ENCODE assay signal across 8 mouse cellular contexts in the genomic region with DNA sequence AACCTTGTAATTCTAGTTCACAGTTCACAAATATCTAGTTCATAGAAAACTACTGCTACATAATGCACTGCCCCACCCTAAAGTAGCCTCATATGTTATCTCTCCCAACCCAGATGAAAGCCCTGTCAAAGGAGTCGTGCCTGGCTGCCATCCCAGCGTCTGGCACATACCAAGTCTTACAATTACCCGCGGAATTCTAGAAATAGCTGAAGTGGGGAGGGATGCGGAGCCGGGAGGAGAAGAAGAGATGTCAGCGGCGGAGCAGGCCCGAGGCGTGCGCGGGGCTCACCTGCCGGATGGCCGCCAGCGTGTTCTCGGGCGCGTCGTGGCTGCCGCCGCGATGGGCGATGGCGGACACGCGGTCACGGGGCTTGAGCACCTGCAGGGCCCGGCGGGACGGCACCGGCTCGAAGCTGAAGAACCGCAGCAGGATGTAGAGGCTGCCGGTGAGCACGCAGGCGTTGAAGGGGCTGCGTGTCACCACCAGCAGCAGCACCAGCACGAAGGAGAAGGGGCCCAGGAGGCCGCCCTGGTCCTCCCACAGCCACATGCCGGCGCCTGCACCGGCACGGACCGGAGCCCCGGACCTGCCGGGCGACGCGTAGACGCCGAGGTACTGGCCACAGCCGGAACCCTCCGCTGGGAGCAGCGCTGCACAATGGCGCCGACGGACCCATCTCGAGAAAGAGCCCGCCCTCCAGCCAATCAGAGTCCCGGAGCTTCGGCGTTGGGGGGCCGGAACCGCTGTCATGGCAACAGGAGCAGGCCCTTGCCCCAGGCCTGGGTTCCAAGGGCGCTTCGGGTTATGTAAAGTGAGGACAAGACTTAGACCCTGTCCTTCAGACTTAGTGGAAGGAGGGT. TPM values are rescaled to one million over a fixed set of nuclear protein-coding genes. Genes with fewer than 3 reads are reported as not detected.
DNase-seq lines count a peak whose midpoint lies in the region; ATAC-seq and TF ChIP-seq lines count a peak whose summit lies in the region.

Gene Gde1, minus strand, starts transcription at position 678 of the 861 bp plus-strand sequence.

- H3K36me3 ChIP-seq in MEL (ENCODE audit: control insufficient read depth in 1 of 2, insufficient read depth in 2 of 2, low read length in 2 of 2), result peaks cover 0 to 25% of the 10 kb centered on the region in 2 experiments; a peak in 2 of 4 replicates
- no peaks in the 10 kb centered on the region for H3K36me3 ChIP-seq in lung, embryonic 16.5 days (ENCODE audit: control insufficient read depth, insufficient read depth, low read length)

- TF ChIP-seq RAD21 in MEL (IDR thresholded peaks at IDR 0.05; ENCODE audit: low read depth, low read length), result no peak

- peak; percentile 92 to 94 for ATAC-seq in hematopoietic stem cell, adult 5-6 weeks (replicated peaks in 1 of 2; ENCODE audit: insufficient read depth in 1 of 2, low FRiP score in 2 of 2, low TSS enrichment in 1 of 2, low read depth in 1 of 2, poor library complexity in 2 of 2, severe bottlenecking in 2 of 2)
- ATAC-seq in lung, embryonic 16.5 days (ENCODE audit: low read depth), result peak; percentile 92

- peak; percentile 52 to 55; a peak in 3 of 4 replicates for TF ChIP-seq EP300 in MEL (IDR thresholded peaks at IDR 0.05; ENCODE audit: low read depth in 1 of 2, low read length in 2 of 2)

- peaks cover 6% of the 10 kb centered on the region for H3K79me2 ChIP-seq in MEL (ENCODE audit: control insufficient read depth, insufficient read depth, low read length, poor library complexity)

- peak; percentile 57 to 74; a peak in 3 of 4 replicates for TF ChIP-seq POLR2A in MEL (IDR thresholded peaks at IDR 0.05; ENCODE audit: control insufficient read depth in 1 of 2, insufficient read depth in 1 of 2, low read depth in 1 of 2, low read length in 2 of 2, poor library complexity in 1 of 2)
- peak; percentile 69; the same call in 1 of the 2 replicates for TF ChIP-seq POLR2A in cerebellum, adult 2 months (IDR thresholded peaks at IDR 0.05; ENCODE audit: borderline replicate concordance, insufficient read depth, low read length)

- peak within 1 kb of the TSS; percentile 57 for H3K27ac ChIP-seq in MEL (ENCODE audit: control insufficient read depth, low read depth, low read length)
- peak within 1 kb of the TSS; percentile 89 for H3K27ac ChIP-seq in cerebellum, adult 2 months (ENCODE audit: insufficient read depth, low read length)
- peak within 1 kb of the TSS; percentile 91 for H3K27ac ChIP-seq in lung, embryonic 16.5 days (ENCODE audit: low read length)

- TF ChIP-seq CTCF in MEL (IDR thresholded peaks at IDR 0.05 in 2 of 3, conservative IDR thresholded peaks at IDR 0.05 in 1 of 3; ENCODE audit: control insufficient read depth in 1 of 3, insufficient read depth in 1 of 3, low read depth in 2 of 3, low read length in 3 of 3, poor library complexity in 1 of 3, severe bottlenecking in 1 of 3), result no peak
- TF ChIP-seq CTCF in cerebellum, adult 2 months (IDR thresholded peaks at IDR 0.05; ENCODE audit: borderline replicate concordance, insufficient read depth, low read depth, low read length), result no peak

- H3K4me1 ChIP-seq in MEL (ENCODE audit: control insufficient read depth in 1 of 2, insufficient read depth in 2 of 2, low read length in 2 of 2), result peaks cover 4 to 22% of the 10 kb centered on the region in 2 experiments
- peaks cover 5% of the 10 kb centered on the region; the same call in 1 of the 2 replicates for H3K4me1 ChIP-seq in cerebellum, adult 2 months (ENCODE audit: control insufficient read depth, insufficient read depth, low read length)
- peaks cover 21% of the 10 kb centered on the region for H3K4me1 ChIP-seq in lung, embryonic 16.5 days (replicated peaks; ENCODE audit: control insufficient read depth, insufficient read depth, low read length)

- peak; percentile 91 for DNase-seq in MEL (ENCODE audit: low read depth, low spot score)
- peak; percentile 94 to 95 for DNase-seq in cerebellum, adult 2 months
- peak; percentile 79 for DNase-seq in forelimb bud, embryonic 11.5 days (ENCODE audit: low read depth, low spot score)
- peak; percentile 87 for DNase-seq in layer of hippocampus, adult 9-10 months (ENCODE audit: low spot score)
- DNase-seq in ovary, postnatal 10 days (ENCODE audit: low spot score), result peak; percentile 83
- peak; percentile 87 for DNase-seq in thymus, postnatal 10 days (ENCODE audit: low spot score in 2 of 2)

- no peaks in the 10 kb centered on the region for H3K9me3 ChIP-seq in MEL (replicated peaks; ENCODE audit: insufficient read depth, low read length)
- no peaks in the 10 kb centered on the region for H3K9me3 ChIP-seq in lung, embryonic 16.5 days (ENCODE audit: control insufficient read depth, low read length)

- no peaks in the 10 kb centered on the region for H3K27me3 ChIP-seq in MEL (ENCODE audit: control insufficient read depth in 1 of 2, insufficient read depth in 2 of 2, low read length in 2 of 2)
- H3K27me3 ChIP-seq in cerebellum, adult 2 months (ENCODE audit: control insufficient read depth, insufficient read depth, low read length), result no peaks in the 10 kb centered on the region
- no peaks in the 10 kb centered on the region for H3K27me3 ChIP-seq in lung, embryonic 16.5 days (ENCODE audit: control insufficient read depth, insufficient read depth, low read depth, low read length)

- H3K4me2 ChIP-seq in lung, embryonic 16.5 days (ENCODE audit: low read depth, low read length), result peak within 1 kb of the TSS; percentile 89

- H3K4me3 ChIP-seq in MEL (ENCODE audit: control insufficient read depth in 1 of 2, insufficient read depth in 1 of 2, low read depth in 2 of 2, low read length in 2 of 2), result peak within 1 kb of the TSS; percentile 65 to 74
- H3K4me3 ChIP-seq in cerebellum, adult 2 months (replicated peaks; ENCODE audit: insufficient read depth, low read depth, low read length), result peak within 1 kb of the TSS; percentile 63
- H3K4me3 ChIP-seq in lung, embryonic 16.5 days (ENCODE audit: low read length), result peak within 1 kb of the TSS; percentile 83

- peak within 1 kb of the TSS; percentile 77 for H3K9ac ChIP-seq in MEL (ENCODE audit: control insufficient read depth, low read depth, low read length, poor library complexity, severe bottlenecking)
- H3K9ac ChIP-seq in lung, embryonic 16.5 days (ENCODE audit: low read length), result peak within 1 kb of the TSS; percentile 85

- WGBS in cerebellum, adult 2 months, result under 1% methylated on average over 66 of the region's 66 CpGs
- 0% methylated on average over 62 of the region's 66 CpGs for WGBS in lung, embryonic 16.5 days

TF ChIP-seq in MEL, 35 proteins besides CTCF, POLR2A, EP300 and RAD21 (continues in another document):
- TF ChIP-seq POLR2AphosphoS2 (IDR thresholded peaks at IDR 0.05; ENCODE audit: low read length), result no peak; the same call in 1 of the 2 replicates
- peak; percentile 84 for TF ChIP-seq ETS1 (IDR thresholded peaks at IDR 0.05; ENCODE audit: low read depth, low read length)
- no peak for TF ChIP-seq MAFK (IDR thresholded peaks at IDR 0.05; ENCODE audit: borderline replicate concordance, low read depth, low read length)
- TF ChIP-seq GATA1 (IDR thresholded peaks at IDR 0.05; ENCODE audit: low read depth, low read length), result peak; percentile 24; the same call in 1 of the 2 replicates
- peak; percentile 77 for TF ChIP-seq MXI1 (IDR thresholded peaks at IDR 0.05; ENCODE audit: low read depth, low read length)
- TF ChIP-seq MEF2A (IDR thresholded peaks at IDR 0.05; ENCODE audit: extremely low read depth, insufficient replicate concordance, low read depth, low read length, poor library complexity, severe bottlenecking), result no peak
- TF ChIP-seq MYC (IDR thresholded peaks at IDR 0.05; ENCODE audit: low read depth, low read length), result no peak
- peak; percentile 49 for TF ChIP-seq TAL1 (IDR thresholded peaks at IDR 0.05; ENCODE audit: low read length)
- TF ChIP-seq TCF12 (IDR thresholded peaks at IDR 0.05; ENCODE audit: low read depth, low read length), result peak; percentile 63
- TF ChIP-seq GABPA (IDR thresholded peaks at IDR 0.05; ENCODE audit: low read depth, low read length), result no peak
- TF ChIP-seq UBTF (IDR thresholded peaks at IDR 0.05; ENCODE audit: borderline replicate concordance, insufficient read depth, low read depth, low read length), result no peak
- TF ChIP-seq JUND (IDR thresholded peaks at IDR 0.05; ENCODE audit: low read depth, low read length), result no peak
- TF ChIP-seq RCOR1 (IDR thresholded peaks at IDR 0.05; ENCODE audit: low read depth, low read length), result peak; percentile 48; the same call in 1 of the 2 replicates
- no peak for TF ChIP-seq KAT2A (conservative IDR thresholded peaks at IDR 0.05; ENCODE audit: low read depth, low read length)
- TF ChIP-seq ELF1 (IDR thresholded peaks at IDR 0.05; ENCODE audit: low read depth, low read length), result peak; percentile 69
- peak; percentile 68 for TF ChIP-seq MAX (IDR thresholded peaks at IDR 0.05; ENCODE audit: low read length)
- peak; percentile 72; the same call in 1 of the 2 replicates for TF ChIP-seq MAZ (IDR thresholded peaks at IDR 0.05; ENCODE audit: low read depth, low read length)
- 0 out of 2 replicates have a peak, but pooled peaks have one; percentile 38 for TF ChIP-seq ZMIZ1 (IDR thresholded peaks at IDR 0.05; ENCODE audit: low read depth, low read length)
- peak; percentile 80 for TF ChIP-seq SIN3A (IDR thresholded peaks at IDR 0.05; ENCODE audit: low read length)
- no peak for TF ChIP-seq TBP (IDR thresholded peaks at IDR 0.05; ENCODE audit: low read depth, low read length)
- TF ChIP-seq NELFE (IDR thresholded peaks at IDR 0.05; ENCODE audit: low read depth, low read length), result peak; percentile 72
- TF ChIP-seq E2F4 (IDR thresholded peaks at IDR 0.05; ENCODE audit: borderline replicate concordance, low read depth, low read length), result no peak
- no peak for TF ChIP-seq MYB (IDR thresholded peaks at IDR 0.05; ENCODE audit: low read depth, low read length)
- no peak for TF ChIP-seq POLR2AphosphoS5 (IDR thresholded peaks at IDR 0.05; ENCODE audit: borderline replicate concordance, low read depth, low read length)
- TF ChIP-seq BHLHE40 (IDR thresholded peaks at IDR 0.05; ENCODE audit: borderline replicate concordance, low read depth, low read length), result peak; percentile 58; the same call in 1 of the 2 replicates
- no peak for TF ChIP-seq ZNF384 (IDR thresholded peaks at IDR 0.05; ENCODE audit: low read depth, low read length)
- no peak for TF ChIP-seq USF1 (IDR thresholded peaks at IDR 0.05; ENCODE audit: low read depth, low read length)
- TF ChIP-seq CHD1 (IDR thresholded peaks at IDR 0.05; ENCODE audit: low read depth, low read length), result peak; percentile 71; the same call in 1 of the 2 replicates

RNA-seq across cellular contexts. Expression of gene Gde1, which starts in this region (rescaled TPM):
- 38.1 and 38.6 TPM in 2 replicates for total RNA-seq in MEL (2012; rRNA removed)
- polyA plus RNA-seq in MEL (2012; ENCODE audit: insufficient read depth in 1 of 2, insufficient read length in 2 of 2, low read depth in 1 of 2, low replicate concordance in 2 of 2, missing spikeins in 1 of 2), result 10 to 100 TPM in 1 of 2 experiments, not detected in 1; 39.8 TPM
- polyA plus RNA-seq in cerebellum, adult 2 months (2012; rRNA removed), result 345 and 354 TPM in 2 replicates
- total RNA-seq in hematopoietic stem cell, adult 5-6 weeks (2017), result 30.0 and 36.3 TPM in 2 replicates
- polyA plus RNA-seq in lung, embryonic 16.5 days (2015; fragmentation: Nextera tagmentation; extraction: Ambion mirVana), result 146 and 148 TPM in 2 replicates

Comparison
In these comparisons a context has a peak if more than half of its experiments do, and no peak if none do; other contexts are left out.
1. Peak in every context shown above with its lines: DNase-seq, ATAC-seq, H3K4me3 ChIP-seq and H3K27ac ChIP-seq.